Mouse (Mus musculus) T-helper 1 cell (primary cell): ENCODE results near the gene Usp11.
"Not testable (repeated sequence)": the region's sequence is repeated elsewhere in the genome, so short reads cannot be mapped to it uniquely, and the experiment has no call there.

ENCODE experiments used
- in situ Hi-C: fragments of 300-600 bp; cut with MboI, MseI; formaldehyde crosslinking; loops from one replicate; pipeline ENCODE4 v1.15.1; 2025; ENCODE audit warnings: high pct_unique_total_duplicates

Usp11 gene

DNA sequence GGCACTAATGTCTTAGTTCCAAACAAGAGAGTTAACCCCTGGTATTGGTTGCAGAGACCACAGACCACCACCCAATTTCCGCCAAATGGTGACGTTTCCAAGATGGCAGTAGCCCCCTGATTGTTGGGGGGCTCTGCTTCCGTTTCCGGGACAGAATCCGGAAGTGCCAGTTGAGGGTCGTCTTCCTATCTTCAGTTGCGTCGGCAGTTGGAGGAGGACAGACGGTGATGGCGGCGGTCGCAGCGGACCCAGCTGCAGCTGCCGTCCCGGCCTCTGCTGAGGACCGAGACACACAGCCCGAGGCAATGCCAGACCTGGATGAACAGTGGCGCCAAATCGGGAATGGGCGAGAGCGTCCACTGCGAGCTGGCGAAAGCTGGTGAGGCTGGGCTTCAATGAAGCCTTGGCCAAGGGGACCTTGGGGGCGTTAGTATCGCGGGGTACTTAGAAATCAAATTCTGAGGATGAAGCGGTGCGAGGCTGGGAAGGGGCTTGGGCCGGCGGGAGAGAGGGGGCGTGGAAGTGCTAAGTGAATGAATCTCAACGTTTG, at the start of gene Usp11:
Gene Usp11, plus strand, starts transcription at position 166 of the 550 bp plus-strand sequence.
- in situ Hi-C loops, result no loop called here

DNA sequence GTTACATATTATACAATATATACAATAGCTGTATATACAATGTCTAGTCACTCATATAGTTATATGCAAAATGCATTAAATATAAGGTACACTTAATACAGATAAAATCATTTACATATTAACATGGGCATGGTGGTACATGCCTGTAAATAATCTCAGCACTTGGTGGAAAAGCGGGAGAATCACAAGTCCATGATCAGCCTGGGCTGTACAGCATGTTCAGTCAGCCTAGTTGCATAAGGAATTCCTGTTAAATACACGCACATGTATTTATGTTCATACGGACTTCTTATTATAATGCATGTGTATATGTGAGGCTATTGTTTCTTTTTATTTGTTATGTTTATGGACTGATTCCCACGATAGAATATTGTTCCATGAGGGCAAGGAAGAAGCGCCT, 46.1 kb upstream of the Usp11 start:
- in situ Hi-C loops, result no loop called here

DNA sequence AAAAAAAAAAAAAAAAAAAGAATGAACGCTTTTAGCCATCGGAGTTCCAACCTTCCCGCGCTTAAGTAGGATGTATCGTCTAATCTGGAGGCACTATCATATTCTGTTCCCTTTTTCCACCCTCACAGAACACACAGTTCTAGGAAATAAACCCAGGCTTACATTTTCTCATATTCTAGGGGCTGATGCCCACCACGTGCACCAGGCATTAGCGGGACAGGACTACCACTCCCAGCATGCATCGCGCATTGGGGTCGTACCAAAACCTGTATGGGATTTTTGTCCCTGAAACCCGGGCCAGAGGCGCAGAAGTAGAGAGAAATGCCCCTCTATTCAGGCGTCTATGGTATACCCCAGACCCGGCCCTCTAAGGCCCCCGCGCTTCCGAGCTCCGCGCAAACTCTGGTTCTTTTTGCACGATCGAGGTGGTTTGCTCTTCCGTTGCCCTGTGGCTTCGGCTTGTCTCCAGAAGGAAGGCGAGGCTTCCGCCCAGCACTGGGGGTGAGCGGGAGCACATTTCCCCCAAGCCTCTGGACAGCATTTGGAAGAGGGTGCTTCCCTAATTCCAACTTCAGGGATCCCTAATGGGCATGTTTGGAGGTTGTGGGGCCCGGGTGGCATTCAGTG, 45.6 kb upstream of the Usp11 start, which contains the start of gene Uba1:
Gene Uba1, plus strand, starts transcription at position 301 of the 627 bp plus-strand sequence.
- in situ Hi-C loops, result no loop called here

DNA sequence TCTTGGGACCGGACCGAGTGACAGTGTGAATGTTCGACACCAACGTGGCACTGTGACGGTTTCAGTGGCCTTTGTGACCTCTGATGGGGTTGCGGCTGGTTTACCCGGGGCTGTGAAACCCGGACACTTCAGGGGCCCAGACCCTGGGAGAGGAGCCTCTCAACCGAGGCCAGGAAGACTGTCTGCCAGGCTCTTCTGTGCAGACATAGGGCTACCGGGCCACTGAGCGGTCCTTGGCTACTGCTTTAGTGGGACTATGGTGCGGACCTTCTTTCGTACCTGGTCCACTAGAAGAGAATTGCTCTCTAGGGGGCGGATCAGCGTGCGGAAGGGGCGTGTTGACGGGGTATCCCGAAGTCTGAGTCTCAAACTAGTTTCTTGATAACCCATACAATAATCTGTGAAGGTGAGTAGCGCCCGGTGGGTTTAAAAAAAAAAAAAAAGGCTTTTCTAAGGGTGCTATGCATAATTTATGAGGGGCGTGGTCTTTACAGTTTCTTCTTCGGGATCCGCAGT, 44.8 kb upstream of the Usp11 start:
- in situ Hi-C loops, result no loop called here

DNA sequence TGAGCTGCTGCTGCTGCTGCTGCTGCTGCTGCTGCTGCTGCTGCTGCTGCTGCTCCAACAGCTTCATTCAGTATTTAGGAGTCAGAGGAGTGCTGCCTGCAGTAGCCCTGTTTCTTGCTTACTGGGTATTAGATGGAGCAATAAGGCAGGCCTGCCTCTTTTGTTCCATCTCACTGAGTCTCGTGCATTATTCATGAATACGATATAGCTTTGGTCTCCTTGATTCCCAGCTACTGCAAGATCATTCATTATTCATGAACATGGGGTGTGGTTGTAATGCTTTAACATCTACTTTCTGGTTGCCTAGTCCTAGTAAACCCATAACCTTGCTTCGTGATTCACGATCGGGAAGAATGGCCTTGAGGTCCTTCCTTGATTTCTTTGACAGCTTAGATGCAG, 41.4 kb upstream of the Usp11 start:
- in situ Hi-C loops, result loop anchor here (10.0 kb wide), 1 partner anchor 132 kb away; the partner anchor contains the start of gene Araf

DNA sequence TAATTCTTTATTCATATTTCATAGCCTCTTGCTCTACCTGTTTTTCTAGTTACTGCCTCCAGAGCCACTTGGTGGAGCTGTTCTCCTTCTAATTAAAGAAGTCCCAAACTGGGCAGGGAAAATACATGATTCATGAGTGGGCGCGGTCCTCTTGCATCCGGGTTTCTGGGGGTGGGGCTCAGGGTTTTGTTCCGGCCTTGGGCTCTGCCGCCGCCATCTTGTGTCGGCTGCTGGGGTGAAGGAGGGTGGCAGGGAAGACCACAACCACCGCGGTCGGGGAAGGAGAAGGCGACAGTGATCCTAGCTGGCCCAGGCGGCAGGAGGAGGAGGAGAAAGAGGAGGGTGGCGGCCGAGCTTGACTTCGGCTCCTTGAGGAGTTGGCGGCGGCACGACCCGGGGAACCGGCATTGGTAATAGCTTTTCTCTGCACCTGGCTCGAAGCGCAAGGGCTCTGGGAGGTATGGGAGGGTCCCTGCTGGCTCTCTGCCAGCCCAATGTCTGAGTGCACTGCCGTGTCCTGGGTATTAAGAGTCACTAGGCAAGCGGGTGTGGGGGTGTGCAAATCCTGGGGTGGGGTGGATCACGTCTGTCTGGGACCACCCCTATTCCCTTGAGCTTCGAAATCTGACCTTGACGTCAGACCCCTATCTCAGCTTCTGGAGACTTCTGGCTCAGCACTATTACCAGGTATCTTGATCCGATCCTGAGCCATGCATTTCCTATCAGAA, 40.8 kb upstream of the Usp11 start:
- in situ Hi-C loops, result loop anchor here (10.0 kb wide), 1 partner anchor 132 kb away; the partner anchor contains the start of gene Araf

DNA sequence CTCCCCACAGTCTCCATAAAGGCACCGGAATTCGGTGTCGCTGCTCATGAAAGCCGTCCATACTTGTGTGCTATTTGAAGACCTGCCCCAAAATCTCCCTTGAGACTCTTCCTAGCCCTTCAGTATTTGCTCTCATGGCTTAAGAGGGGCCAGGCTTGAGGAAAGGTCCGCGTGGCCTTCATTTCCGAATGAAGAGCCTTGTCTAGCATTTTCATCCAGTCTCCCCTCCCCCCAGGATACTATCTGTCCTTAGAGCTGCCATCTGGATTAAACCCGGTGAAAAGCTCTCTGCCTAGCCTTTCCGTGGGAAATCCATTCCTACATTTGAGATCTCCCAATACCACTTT, 40.3 kb upstream of the Usp11 start:
- in situ Hi-C loops, result loop anchor here (10.0 kb wide), 1 partner anchor 131 kb away; the partner anchor contains the start of gene Araf

DNA sequence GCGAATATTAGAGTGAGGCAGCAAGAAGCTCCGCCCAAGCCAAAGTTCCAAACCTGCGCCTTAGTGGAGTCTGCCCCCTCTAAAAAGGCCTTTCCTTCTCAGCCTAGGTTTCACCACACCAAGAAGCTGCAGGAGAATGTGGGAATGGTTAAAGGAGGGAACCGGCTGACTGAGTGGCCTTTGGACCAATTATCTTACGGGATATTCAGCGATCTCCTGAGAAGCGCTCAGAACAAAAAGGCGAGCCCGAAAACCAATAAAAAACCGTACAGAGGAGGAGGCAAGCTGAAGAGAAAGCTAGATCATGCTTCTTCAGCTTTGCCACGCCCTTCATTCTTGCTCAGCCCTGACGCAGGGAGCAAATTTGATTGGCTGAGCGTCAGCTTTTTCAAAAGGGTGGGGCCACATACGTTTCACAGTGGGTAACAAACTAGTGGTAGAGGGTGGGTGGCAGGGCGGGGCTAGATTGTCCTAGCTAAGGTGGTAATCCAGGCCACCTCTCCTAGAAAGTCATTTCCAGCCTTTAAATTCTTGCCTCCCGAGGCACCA, 16.1 kb upstream of the Usp11 start, which contains the start of gene Cdk16:
Gene Cdk16, plus strand, starts transcription at position 436 of the 549 bp plus-strand sequence.
- in situ Hi-C loops, result no loop called here

DNA sequence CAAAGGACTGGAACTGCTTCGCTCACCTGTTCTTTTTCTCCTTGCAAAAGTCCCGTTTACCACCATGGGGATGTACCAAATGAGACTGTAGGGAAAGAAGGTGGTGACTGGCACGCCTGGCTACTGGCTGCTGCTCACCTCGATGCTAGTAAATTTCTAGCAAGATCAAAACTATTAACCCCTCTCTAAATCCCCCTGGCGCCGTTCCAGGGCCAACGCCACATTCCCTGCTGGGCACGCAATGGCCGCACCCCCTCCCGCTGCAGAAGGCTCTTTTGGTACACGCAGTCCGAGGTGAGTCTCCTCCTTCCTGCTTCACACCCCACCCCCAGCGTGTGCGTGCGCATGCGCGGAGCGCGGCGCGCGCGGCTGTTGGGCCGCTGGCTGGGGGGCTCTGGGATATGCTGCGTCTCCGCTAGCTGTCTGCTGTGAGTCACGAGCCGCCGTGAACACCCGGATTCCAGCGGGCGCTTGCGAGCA, 15.6 kb upstream of the Usp11 start:
- in situ Hi-C loops, result no loop called here

DNA sequence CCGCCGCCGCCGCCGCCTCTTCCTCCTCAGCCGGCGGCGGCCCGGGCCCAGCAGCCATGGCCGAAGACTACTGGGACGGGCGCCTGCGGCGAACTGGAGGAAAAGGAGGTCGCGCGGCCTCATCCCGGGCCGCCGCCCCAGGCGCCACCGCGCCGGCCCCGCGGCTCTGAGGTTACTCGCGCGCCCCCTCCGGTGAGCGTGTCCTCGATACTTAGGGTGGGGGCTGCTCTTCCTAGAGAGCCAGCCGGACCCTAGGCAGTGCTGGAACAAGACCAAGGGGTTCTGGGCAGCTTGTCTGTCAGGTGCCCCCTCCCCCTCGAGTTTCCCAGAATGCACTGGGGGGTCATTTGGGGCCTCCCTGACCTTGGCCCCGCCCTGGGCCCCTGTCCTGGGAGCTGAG, 15.1 kb upstream of the Usp11 start:
- in situ Hi-C loops, result no loop called here

DNA sequence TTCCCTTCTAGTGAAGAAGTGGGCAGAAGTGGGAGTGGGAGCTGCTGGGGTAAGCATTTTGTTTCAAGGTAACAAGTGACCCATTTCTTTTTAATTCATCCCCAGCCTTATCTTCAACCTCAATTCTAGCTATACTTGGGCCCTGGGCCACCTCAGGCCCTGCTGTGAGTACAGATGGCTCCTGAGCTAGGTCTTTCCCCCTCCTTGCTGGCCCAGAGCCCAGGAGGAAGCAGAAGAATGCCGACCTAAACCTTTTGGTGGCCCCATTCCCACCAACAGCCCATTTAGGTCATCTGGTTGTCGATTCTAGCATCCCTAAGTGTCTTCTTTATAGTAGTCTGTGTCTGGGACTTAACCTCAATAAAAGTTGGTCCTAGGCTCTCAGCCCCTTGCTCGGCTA, 12.1 kb upstream of the Usp11 start:
- in situ Hi-C loops, result no loop called here

DNA sequence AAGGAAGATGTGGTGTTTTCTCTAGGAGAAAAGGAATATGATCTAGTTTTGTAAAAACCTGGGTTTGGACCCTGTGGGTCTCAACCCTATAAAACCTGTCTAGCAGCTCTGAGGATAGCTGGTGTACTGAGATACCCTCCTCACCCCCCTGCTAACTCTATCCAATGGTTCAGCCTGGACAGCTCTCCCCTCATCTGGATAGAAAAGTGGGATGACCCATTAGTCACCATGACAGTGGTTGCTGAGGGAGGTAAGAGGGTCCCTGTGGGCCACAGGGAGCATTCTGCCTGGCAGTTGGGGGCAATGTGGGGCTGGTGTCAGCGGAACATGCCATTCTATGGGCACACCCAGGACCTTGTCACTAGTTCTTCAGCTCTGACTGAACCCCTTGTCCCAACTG, 11.1 kb upstream of the Usp11 start:
- in situ Hi-C loops, result no loop called here

DNA sequence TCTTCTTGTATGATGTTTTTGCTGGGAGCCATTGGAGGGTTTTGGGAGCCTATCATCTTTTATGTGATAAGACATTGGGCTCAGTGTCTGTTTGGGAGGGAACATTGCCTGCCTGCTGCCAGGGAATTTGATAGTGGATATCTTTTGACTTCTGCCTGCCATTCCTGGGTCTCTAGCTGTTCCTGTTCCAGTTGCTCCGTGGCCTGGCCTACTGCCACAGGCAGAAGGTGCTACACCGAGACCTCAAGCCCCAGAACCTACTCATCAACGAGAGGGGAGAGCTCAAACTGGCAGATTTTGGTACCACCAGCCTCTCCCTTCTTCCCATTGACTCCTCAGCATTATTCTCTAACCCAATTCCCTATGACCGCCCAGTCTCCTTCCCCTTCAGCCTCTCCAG, 7.9 kb upstream of the Usp11 start:
- in situ Hi-C loops, result no loop called here

DNA sequence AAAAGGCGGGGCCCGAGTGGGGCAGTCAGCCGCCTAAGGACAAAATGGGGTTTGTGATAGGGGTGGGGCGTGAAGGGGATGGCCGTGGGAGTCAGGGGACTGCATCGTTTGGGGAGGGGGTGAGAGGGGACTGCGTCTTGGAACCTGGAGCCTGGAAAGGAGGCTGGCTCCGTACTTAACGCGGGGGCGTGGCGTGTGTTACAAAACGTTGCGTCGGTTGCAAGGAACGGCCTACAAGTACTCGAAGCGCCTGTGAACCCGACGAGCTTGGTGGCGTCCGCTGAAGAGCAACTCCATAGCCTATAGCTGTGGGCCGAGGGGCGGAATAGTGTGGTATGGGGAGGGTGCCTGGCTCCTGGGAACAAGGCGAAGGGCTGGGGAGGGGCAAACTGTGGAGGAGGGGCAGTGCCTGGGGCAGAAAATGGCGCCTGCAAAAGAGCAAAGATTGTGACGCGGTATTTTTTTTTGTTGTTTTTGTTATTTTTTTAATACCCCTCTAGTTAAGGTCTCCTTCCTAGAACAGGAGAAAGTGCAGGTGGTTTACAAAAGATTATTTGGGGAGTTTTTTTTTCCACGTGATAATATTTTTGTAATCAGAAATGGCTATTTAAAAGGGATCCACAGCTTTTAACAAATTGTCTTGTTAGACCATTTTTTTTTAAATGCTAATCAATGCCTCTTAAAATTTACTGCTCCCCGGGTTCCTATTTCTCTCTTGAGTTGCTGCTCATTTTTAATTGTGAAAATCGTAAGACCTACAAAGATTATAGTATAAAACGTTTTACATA, 783 bp downstream of the Usp11 start:
- in situ Hi-C loops, result no loop called here

DNA sequence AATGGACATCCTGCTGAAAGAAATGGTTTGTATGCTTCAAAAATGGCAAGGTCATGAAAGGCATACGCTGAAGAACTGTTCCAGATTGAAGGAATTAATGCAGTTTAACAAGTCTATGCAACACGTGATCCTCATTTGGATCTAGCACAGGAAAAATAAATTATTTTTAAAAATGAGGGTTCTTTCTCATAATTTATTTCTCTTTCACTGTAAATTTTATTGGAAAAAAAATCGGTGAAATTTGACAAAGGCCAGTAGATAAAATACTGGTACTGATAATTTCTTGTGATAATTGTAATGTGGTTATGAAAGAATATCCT, 1.3 kb downstream of the Usp11 start:
- in situ Hi-C loops, result no loop called here

DNA sequence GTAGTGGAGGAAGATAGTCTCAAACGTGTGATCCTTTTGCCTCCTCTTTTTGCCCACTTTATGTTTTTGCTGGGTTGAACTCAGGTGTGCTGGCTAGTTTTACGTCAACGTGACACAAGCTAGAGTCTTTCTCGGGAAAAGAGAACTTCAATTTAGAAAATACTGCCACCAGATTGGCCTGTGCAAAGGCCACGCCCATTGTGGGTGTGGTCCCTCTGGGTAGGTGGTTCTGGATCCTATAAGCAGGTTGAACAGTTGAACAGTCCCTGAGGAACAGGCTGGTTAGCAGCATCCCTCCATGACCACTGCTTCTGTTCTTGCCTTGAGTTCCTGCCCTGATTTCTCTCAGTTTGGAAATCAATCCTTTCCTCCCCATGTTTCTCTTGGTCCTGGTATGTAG, 25.0 kb downstream of the Usp11 start:
- in situ Hi-C loops, result loop anchor here (10.0 kb wide), 1 partner anchor 254 kb away; no protein-coding TSS in a partner anchor

DNA sequence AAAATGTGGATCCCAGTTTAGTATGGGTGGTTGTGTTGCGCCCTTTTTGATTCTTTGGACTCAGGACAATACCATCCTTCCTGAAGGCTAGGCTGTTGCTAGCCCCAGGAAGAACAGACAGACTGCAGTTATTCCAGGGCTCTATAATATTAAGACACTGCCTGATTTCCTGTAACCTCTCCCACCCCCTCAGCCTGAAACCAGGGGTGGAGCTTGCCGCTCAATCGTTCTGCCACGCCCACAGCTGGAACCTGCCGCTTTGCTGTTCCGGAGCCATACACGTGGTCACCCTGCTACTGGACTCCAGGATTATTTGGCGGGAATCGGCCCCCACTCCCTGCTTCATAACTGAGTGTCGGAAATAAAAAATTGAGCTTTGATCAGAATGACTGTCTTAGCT, 26.3 kb downstream of the Usp11 start:
- in situ Hi-C loops, result not testable (repeated sequence)

DNA sequence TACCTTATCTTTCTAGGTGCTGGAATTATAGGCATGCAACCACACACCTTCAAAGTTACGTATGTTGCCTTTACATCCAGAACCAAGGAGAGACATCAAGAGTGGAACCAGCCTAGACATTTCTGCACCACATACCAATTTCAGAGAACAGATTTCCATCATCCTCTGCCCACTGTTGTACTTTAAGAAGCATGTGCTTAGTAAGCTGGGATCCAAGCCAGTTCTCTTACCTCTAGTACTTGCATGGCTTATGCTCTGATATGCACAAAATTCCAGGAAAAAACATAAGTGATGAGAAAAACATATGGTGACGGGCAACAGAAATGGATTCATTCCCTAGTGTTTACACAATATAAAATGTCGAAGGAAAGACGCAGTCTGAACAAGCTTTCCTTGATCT, 32.8 kb downstream of the Usp11 start:
- in situ Hi-C loops, result no loop called here

DNA sequence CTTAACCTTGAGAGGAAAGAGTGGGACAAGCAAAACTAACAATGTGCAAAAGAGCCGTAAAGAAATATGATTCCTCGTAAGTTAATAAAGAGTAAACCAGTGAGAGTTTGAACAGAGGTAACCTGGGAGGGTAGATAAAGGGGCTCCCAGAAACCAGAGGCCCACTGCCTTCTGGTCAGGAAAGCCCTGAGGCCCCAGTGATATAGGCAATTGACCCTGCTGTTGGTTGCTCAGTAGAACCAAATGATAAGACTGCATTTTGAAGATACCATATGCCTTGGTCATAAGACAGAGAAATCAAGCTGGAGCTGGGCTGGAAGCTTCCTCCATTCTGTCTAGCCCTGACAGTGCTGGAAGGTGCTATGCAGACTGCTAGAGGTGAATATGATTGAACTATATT, 45.1 kb downstream of the Usp11 start:
- in situ Hi-C loops, result no loop called here

DNA sequence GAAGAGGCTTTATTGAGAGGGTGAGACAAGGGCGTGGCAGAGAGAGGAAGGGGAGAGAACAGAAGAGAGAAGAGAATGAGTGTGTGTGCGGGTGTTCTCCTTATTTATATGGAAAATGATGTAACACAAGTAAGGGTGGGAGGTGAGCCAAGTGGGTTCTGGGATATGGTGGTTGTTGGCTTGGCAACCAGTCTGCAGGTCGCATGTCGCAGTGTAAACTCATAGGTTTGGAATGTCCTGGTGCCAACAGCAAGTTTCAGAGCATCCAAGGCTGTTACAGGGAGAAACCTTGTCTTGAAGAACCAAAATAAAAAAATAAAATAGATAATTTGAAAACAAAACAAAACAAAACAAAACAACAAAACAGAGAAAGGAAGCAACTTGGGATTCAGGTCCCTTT, 57.5 kb downstream of the Usp11 start:
- in situ Hi-C loops, result no loop called here
